Mouse (Mus musculus) telencephalon, adult 2 months (tissue): Measurements from ENCODE around the gene Bik.
A peak's percentile ranks its signal among the peaks of the same experiment; 100 is the strongest.

Experiments used
- DNase-seq: peaks from one replicate; pipeline ENCODE4 v3.0.0-alpha.2; 2011; ENCODE audit warnings: low read depth, low spot score

Bik gene

GRCm38 (mm10) chr15:83512489-83513281, 14.0 kb upstream of the Bik start:
- no peak for DNase-seq

GRCm38 (mm10) chr15:83515018-83515417, 11.6 kb upstream of the Bik start:
- peak; percentile 35 for DNase-seq

- peak; percentile 19 for DNase-seq
These were observed 8.2 kb upstream of the Bik start for GRCm38 (mm10) chr15:83518215-83519048.

- DNase-seq: no peak
These were observed 5.7 kb upstream of the Bik start for GRCm38 (mm10) chr15:83520861-83521382.

GRCm38 (mm10) chr15:83523196-83523595, 3.5 kb upstream of the Bik start:
- no peak for DNase-seq

- DNase-seq: no peak
These were observed 2.9 kb upstream of the Bik start for GRCm38 (mm10) chr15:83523638-83524332.

- no peak for DNase-seq
These were observed 2.3 kb upstream of the Bik start for GRCm38 (mm10) chr15:83524333-83524729.

- DNase-seq: no peak
These were observed 403 bp downstream of the Bik start for GRCm38 (mm10) chr15:83527092-83527437.

- no peak for DNase-seq
These were observed 1.1 kb downstream of the Bik start for GRCm38 (mm10) chr15:83527747-83528146.

GRCm38 (mm10) chr15:83528892-83529291, 2.2 kb downstream of the Bik start:
- DNase-seq: no peak

- DNase-seq: no peak
These were observed 3.1 kb downstream of the Bik start for GRCm38 (mm10) chr15:83529765-83530164.

GRCm38 (mm10) chr15:83530233-83530632, 3.6 kb downstream of the Bik start:
- DNase-seq: no peak

GRCm38 (mm10) chr15:83530688-83531087, 4.0 kb downstream of the Bik start:
- DNase-seq: no peak

- no peak for DNase-seq
These were observed 5.4 kb downstream of the Bik start for GRCm38 (mm10) chr15:83531961-83532469.

GRCm38 (mm10) chr15:83532606-83533005, 5.9 kb downstream of the Bik start:
- no peak for DNase-seq

GRCm38 (mm10) chr15:83534960-83535889, 8.6 kb downstream of the Bik start:
- no peak for DNase-seq

GRCm38 (mm10) chr15:83535890-83536231, 9.2 kb downstream of the Bik start:
- no peak for DNase-seq

GRCm38 (mm10) chr15:83538855-83539254, 12.2 kb downstream of the Bik start:
- DNase-seq: no peak

- no peak for DNase-seq
These were observed 13.2 kb downstream of the Bik start for GRCm38 (mm10) chr15:83539905-83540304.

GRCm38 (mm10) chr15:83541647-83542287, 15.1 kb downstream of the Bik start:
- no peak for DNase-seq
